Mouse (Mus musculus) cerebellum, postnatal 36 days (tissue): ENCODE results near the gene Arfgef3.
"Not testable (repeated sequence)": the region's sequence is repeated elsewhere in the genome, so short reads cannot be mapped to it uniquely, and the experiment has no call there.

Source experiments
- DNase-seq, 2 experiments: peaks; one replicate each; pipeline ENCODE4 v3.0.0; 2021 to 2022; ENCODE audit warnings: mixed read lengths in 2 of 2

The Arfgef3 gene

GRCm38 (mm10) chr10:18572581-18572980 lies 171.2 kb downstream of the Arfgef3 start:
- DNase-seq: no peak

- peak; percentile 72 to 76 for DNase-seq
These were observed 180.8 kb downstream of the Arfgef3 start for GRCm38 (mm10) chr10:18562940-18563339.

- DNase-seq: no peak
These were observed 182.3 kb downstream of the Arfgef3 start for GRCm38 (mm10) chr10:18561445-18561844.

GRCm38 (mm10) chr10:18559076-18559475 lies 184.7 kb downstream of the Arfgef3 start:
- not testable (repeated sequence) for DNase-seq

GRCm38 (mm10) chr10:18549321-18550216 lies 194.2 kb downstream of the Arfgef3 start:
- peak in 1 of 2 experiments; percentile 23 for DNase-seq

- no peak for DNase-seq
These were observed 196.4 kb downstream of the Arfgef3 start for GRCm38 (mm10) chr10:18547381-18547780.

GRCm38 (mm10) chr10:18545813-18546235 lies 197.9 kb downstream of the Arfgef3 start, which contains the start of gene Hebp2:
TSS of gene Hebp2 (minus strand) at chr10:18546076.
- DNase-seq: peak; percentile 68 to 76

GRCm38 (mm10) chr10:18545309-18545708 lies 198.4 kb downstream of the Arfgef3 start:
- DNase-seq: no peak

GRCm38 (mm10) chr10:18536889-18537288 lies 206.9 kb downstream of the Arfgef3 start:
- no peak for DNase-seq

- DNase-seq: no peak
These were observed 211.5 kb downstream of the Arfgef3 start for GRCm38 (mm10) chr10:18532293-18532692.
